Mouse (Mus musculus) megakaryocyte-erythroid progenitor cell, adult 5 weeks (primary cell): ENCODE results near the gene Rhoc. TPM values are rescaled to one million over a fixed set of nuclear protein-coding genes. Genes with fewer than 3 reads are reported as not detected.

ENCODE experiments used
- polyA plus RNA-seq: library from polyadenylated mRNA; stranded (reverse); fragments of >175 nt; gene quantifications from 2 replicates; pipeline ENCODE4 v1.2.3, GENCODE M21; 2012

The Rhoc gene
- polyA plus RNA-seq, result 1.9 and 4.0 TPM in 2 replicates

GRCm38 (mm10) chr3:104788075-104788474, at the start of gene Rhoc:
Gene Rhoc (plus strand): TSS chr3:104788375.

GRCm38 (mm10) chr3:104780561-104781420, 7.4 kb upstream of the Rhoc start, which contains the start of gene Ppm1j:
Gene Ppm1j (plus strand): TSS chr3:104781056.

DNA sequence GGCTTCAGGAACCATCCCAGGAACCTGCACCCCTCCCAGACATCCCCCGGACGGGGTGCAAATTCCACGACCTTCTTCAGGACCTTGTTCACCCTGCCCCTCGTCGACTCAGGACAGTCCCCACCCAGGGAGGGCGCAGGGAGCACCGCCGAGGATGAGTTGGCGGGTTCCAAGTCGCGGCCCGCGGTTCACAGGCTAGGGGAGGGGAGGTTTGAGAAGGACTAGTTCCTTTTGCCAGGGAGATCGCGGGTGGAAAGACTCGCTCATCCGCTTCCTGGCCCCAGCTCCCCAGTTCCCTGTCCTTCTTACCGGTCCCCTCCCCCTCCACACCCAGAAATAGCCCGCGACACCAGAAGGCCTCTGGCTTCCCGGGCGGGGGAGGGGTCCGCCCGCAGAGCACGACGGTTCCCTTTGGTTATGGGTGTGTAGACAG, 6.7 kb upstream of the Rhoc start, which contains the start of gene Fam19a3:
Gene Fam19a3, minus strand, starts transcription at position 370 of the 433 bp plus-strand sequence.

GRCm38 (mm10) chr3:104817991-104818748, 30.0 kb downstream of the Rhoc start, which contains the start of gene Mov10:
Gene Mov10 (minus strand): TSS chr3:104818563.

Other genes with a start within 250 kb of the Rhoc start
- 42.1 and 50.1 TPM in 2 replicates for gene Slc16a1, start 149.7 kb upstream of the Rhoc start, polyA plus RNA-seq
- gene Ppm1j, start 7.3 kb upstream of the Rhoc start, polyA plus RNA-seq, result 1.4 and 1.9 TPM in 2 replicates
- 0.04 TPM in 1 of 2 replicates, not detected in the other for gene Fam19a3, start 6.5 kb upstream of the Rhoc start, polyA plus RNA-seq
- gene Mov10, start 30.2 kb downstream of the Rhoc start, polyA plus RNA-seq, result 18.0 and 22.3 TPM in 2 replicates
- gene St7l, start 75.6 kb downstream of the Rhoc start, polyA plus RNA-seq, result 9.1 and 12.1 TPM in 2 replicates
- 15.5 and 17.8 TPM in 2 replicates for gene Capza1, start 76.1 kb downstream of the Rhoc start, polyA plus RNA-seq
- 0.05 and 0.08 TPM in 2 replicates for gene Wnt2b, start 173.5 kb downstream of the Rhoc start, polyA plus RNA-seq